Mouse (Mus musculus): ENCODE data around the gene Baz1b.

- no peak for TF ChIP-seq POLR2A (IDR thresholded peaks at IDR 0.05; ENCODE audit: extremely low read depth, insufficient read depth, low read length)
- no peak for TF ChIP-seq CTCF (IDR thresholded peaks at IDR 0.05; ENCODE audit: low read depth, low read length)
These were observed 89.5 kb downstream of the Baz1b start for GRCm38 (mm10) chr5:135276597-135276996.

Measured in liver, adult 2 months (tissue).